Mouse (Mus musculus) embryo, embryonic 11 days (tissue): ENCODE measurements around the gene Ankrd13d.

ENCODE experiments used
- DNase-seq: peaks from one replicate; pipeline ENCODE4 v3.0.0-alpha.2; 2015

The Ankrd13d gene

GRCm38 (mm10) chr19:4220957-4221743 lies 61.8 kb downstream of the Ankrd13d start:
- no peak for DNase-seq

- DNase-seq: no peak
These were observed 62.5 kb downstream of the Ankrd13d start for GRCm38 (mm10) chr19:4220416-4220815.
